Mouse (Mus musculus) myocyte (in vitro differentiated cells): ENCODE measurements around the gene Rplp2.

ENCODE experiments used
- E2F4 ChIP-seq: IDR thresholded peaks from one replicate; pipeline ENCODE4 v1.6.1; 2011; ENCODE audit warnings: mild to moderate bottlenecking, control low read depth, moderate library complexity; ENCODE audit not compliant: insufficient read depth
- MAX ChIP-seq: IDR thresholded peaks from one replicate; pipeline ENCODE4 v1.6.1; 2011; ENCODE audit warnings: low read depth, mild to moderate bottlenecking, control low read depth
- MYOD1 ChIP-seq, 3 experiments: IDR thresholded peaks; one replicate each; pipeline ENCODE4 v1.6.1; 2011; ENCODE audit warnings: control low read depth in 2 of 3, low read depth in 2 of 3, mild to moderate bottlenecking in 2 of 3, moderate library complexity in 1 of 3; ENCODE audit not compliant: insufficient read length in 2 of 3, control insufficient read depth in 1 of 3
- POLR2A ChIP-seq: IDR thresholded peaks from one replicate; pipeline ENCODE4 v1.6.1; 2011; ENCODE audit warnings: low read depth, mild to moderate bottlenecking, control low read depth, moderate library complexity; ENCODE audit not compliant: insufficient read length
- POLR2AphosphoS2 ChIP-seq: IDR thresholded peaks from one replicate; pipeline ENCODE4 v1.6.1; 2011; ENCODE audit warnings: low read depth, control low read depth; ENCODE audit not compliant: insufficient read length
- TCF12 ChIP-seq: IDR thresholded peaks from one replicate; pipeline ENCODE4 v1.6.1; 2011; ENCODE audit warnings: mild to moderate bottlenecking, control low read depth; ENCODE audit not compliant: poor library complexity, insufficient read depth, severe bottlenecking
- USF1 ChIP-seq: IDR thresholded peaks from one replicate; pipeline ENCODE4 v1.6.1; 2011; ENCODE audit warnings: low read depth, mild to moderate bottlenecking, control low read depth, moderate library complexity

DNA sequence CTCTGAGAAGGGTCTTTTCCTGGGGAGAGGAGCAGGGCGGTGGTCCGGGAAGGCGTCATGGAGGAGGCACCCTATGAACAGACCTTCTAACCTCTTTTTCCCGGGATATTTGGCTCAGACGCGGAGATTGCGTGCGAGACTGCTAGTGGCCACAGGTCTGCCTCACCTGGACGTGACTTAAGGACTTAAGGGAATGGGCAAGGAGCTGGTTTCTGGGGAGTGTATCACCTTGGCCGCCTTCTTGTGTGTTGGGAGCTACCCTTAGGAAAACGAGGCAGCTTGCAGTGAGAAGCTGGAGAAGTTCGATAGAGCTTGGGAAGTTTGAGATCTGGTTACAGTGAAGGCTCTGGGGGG is 28.6 kb downstream of the Rplp2 start:
- no peak for TF ChIP-seq TCF12
- TF ChIP-seq POLR2A, result no peak
- TF ChIP-seq MAX, result no peak
- TF ChIP-seq MYOD1 (IDR thresholded peaks at IDR 0.05; ENCODE audit: control insufficient read depth in 1 of 3, insufficient read length in 2 of 3, low read depth in 2 of 3), result no peak
- TF ChIP-seq POLR2AphosphoS2, result no peak
- no peak for TF ChIP-seq E2F4
- no peak for TF ChIP-seq USF1
